Mouse (Mus musculus) retina, postnatal 7 days (tissue): ENCODE measurements around the gene Scaf1.

Source experiments
- DNase-seq: peaks from one replicate; pipeline ENCODE4 v3.0.0-alpha.2; 2012; ENCODE audit warnings: low read depth, low spot score

The Scaf1 gene

DNA sequence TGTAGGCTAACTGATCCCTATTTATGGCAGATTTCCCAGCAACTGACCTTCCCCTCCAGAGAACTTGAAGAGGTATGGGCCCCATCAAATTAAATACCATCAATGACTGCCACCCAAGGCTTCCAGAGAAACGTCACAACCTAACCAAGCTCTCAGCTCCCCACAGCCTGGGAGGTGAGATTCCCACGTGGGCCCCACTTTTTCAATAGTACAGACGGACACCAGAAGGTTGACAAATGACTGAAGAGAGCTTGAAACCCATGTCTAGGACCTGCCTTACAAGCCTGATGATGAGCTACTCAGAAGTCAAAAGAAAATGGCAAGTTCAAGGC is 31.4 kb downstream of the Scaf1 start:
- DNase-seq: no peak

DNA sequence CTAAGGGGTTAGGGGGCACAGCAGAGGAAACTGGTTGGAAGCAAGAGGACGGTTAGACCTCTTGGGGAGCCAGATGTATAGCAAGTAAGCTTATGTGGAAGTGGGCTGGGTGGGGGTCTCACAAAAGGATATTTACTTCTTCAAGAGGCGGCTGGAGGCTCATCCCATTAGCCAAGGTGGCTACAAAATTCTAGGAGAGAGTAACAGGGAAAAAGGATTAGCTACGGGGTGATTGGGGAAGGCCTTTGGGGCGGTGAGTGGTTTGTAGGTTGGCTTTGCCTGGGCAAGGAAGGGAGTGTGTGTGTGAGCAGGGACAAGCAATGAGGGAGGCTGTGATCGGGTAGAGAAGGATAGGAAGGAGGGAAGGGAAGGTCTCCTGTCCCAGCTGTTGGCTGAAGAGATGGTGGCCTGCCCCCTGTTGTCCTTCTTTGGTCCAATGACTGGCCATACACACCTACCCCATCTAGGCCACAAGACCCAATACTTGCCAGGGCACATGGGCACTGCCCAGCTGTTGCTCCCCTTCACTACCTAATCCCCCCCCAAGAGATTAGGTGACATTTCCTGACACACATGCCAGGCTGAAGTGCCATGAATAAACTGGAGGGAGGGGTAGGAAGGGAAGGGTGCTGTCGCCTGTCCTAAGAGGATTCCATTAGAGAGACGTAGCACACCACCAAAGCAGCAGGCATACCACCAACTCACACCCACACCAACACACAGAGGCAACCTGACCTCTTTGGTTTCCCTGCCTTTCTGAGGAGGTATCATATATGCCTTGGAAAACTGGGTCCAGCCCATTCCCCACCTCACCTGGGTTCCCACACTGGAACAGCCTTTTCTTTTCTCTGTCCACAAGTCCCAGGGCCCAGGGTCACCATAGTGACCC is 32.0 kb downstream of the Scaf1 start:
- DNase-seq: no peak

DNA sequence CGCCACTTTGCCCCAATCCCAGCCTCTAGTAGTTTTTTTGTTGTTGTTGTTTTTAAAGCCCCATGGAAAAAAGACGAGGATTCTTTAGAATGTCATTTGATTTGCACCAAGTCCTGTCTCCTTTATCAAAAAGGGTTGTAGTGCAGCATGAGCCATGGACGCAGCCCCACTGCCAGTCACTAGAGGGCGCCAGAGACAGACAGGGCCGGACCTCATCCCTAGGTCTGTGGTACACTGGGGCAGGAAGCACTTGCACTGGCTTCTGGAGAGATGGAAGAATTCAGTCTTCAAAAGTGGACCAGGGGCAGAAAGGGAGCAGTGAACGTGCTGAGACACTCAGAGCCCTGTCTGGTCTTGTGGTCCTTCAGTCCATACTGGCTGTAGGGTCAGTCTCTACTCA is 33.1 kb downstream of the Scaf1 start:
- DNase-seq: peak; percentile 56

DNA sequence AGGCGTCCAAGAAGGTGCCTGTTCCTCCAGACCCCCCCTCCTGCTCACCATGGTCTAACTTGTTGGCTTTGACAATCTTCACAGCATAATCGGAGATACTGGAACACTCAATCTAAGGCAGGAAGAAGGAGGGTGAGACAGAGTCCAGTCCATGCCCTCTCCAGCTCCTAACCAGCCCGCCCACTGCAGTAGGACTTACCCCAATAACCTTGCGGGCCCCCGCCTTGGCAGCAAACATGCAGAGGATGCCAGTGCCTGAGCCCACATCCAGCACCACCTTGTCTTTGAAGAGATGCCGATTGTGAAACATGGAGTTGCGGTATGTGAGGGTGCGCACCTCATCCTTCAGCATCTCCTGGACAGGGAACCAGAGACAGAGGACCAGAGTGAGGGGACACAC is 34.6 kb downstream of the Scaf1 start:
- no peak for DNase-seq

DNA sequence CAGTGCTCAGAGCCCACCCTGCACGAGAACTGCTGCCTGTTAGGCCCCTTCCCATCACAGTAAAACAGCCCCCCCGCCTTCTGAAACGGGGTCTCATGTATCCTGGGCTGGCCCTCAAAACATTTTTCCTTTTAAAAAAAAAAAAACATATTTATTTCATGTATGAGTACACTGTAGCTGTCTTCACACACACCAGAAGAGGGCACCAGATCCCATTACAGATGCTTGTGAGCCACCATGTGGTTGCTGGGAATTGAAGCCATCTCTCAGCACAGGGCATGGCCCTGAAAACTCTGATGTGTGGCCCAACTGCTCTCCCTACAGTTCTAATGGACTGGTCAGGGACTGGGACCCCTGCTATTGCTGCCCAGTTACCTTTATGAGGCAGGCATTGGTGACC is 37.9 kb downstream of the Scaf1 start:
- DNase-seq: no peak

DNA sequence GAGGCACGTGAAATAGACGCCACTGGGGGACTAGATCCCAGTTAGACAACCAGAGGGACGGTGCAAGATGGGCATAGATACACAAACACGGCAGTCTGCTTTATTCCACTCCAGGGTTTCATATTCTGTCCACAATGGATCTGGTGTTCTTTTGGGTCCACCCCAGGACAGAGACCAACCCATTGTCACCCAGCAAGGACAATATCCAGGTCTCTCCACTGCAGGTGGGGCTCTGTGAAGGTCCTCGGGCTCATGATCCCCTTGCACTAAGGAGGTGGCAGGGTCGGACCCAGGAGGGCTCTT is 41.1 kb downstream of the Scaf1 start:
- DNase-seq: no peak

DNA sequence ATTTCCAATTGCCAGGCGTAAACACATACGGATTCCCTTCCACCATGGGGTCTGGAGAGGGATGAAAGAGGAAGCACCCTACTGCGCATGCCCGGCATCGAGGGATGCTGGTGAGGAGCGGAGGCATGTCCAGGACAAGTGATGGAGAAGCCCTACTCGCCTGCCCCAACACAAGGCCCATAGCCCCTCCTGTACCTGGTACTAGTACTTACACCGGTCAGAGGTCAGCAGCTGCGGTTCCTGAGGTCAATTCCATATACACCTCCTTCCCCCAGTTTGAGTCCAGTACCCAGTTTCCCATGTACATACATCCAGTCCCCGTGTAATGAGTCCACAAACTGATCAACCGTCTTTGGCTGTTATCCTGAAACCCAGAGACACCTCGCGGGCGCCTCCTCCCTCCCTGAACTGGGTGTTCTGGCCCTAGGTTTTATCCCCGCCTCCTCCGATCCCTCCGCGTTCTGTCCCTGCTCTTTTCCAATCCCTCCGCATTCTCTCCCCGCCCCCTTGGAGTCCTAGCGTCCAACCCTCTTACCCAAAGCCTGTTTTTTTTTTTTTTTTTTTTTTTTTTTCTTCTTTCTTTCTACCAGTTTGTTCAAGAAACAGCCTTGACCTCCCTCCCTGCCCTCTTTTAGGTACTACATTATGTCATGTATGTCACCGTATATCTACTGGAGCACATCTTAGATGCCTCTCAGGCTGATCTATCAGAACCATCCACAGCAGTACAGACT is 41.6 kb downstream of the Scaf1 start, which contains the start of gene Cpt1c:
TSS of gene Cpt1c (minus strand) at position 469 of the 734 bp plus-strand sequence.
- peak; percentile 71 for DNase-seq

DNA sequence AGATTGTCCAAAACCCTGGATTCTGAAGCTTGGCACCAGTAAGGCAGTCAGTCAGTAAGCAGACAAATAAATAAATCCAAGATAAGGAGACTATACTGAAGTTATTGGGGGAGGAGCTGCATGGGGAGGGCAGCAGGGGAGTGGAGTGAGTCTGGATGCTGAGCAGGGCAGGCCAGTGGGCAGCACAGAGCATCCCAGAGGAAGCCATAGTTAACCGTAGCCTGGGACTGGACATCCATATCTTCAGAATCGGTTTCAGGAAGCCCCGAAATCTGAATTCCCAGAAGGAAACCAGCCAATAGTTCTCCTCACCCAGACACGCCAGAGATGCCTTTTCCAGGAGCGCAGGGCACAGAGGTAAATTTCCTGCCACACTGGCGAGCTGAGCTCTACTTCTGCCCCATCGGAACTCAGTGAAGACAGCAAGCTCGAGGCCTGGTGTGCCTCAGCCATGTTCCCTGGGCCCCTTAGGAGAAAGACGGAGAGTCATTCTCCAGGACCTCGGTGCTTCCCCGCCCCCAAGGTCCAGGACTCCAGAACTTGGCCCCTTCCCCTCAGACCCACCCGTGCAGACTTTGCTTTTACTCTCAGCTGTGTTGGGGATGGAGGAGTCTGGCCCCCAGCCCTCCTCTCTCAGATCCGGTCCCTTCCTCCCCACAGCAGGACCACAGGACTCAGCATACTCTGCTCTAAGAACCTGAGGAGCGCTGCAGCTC is 42.6 kb downstream of the Scaf1 start:
- no peak for DNase-seq

DNA sequence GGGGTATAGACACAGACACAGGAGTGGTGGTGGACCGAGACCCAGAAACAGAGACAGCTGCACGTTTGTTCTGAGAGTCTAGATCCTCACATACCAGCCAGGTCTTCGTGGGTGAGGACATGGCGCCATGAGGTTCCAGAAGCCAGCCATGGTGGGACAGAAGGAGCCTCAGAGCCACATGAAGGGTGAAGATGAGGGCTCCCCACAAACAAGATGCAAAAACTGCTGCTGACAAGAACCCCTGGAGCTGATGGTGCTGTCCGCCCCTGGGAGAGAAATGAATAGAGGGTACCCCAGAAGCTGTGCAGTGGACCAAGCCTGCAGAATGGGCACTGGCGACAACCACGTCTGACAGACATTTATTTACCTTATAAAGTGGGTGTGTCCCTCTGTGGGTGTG is 45.0 kb downstream of the Scaf1 start:
- DNase-seq: no peak

DNA sequence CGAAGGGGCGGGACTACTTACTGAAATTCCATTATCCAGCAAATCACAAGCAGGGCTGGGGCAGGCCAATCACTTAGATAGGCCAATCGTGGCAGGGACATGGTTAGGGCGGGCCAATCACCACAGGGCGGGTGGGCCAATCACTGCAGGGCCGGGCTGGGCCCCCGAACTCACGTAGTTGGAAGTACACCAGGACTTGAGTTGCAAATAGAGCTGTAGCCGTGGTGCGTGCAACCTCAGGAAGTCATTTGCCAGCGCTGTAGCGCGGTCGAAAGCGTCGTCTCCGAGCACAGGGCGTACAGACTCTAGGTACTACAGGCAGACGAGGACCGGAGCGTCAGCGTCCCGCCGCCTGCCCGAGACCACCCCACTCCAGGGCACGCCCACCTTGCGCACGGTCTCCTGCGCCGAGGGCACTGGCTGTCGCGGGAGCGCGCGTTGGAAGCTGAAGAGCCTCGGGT is 45.9 kb downstream of the Scaf1 start:
- peak; percentile 67 for DNase-seq

DNA sequence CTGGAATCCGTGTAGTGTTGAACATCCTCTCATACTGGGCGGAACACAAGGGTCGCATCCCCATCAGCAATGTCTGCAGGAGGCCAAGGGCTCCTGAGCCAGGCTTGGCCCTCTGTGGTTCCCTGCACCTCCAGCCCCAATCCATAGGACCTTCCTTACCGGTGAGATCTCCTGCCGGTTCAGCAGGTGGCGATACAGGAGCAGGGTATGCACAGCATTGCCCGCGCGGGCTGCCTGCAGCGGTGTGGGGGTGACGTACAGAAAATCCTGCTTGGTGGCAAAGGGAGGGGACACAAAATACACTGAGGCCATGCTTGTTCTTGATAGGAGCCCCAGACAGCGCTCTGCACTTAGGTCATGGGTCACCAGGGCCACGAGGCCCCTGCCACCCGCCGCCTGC is 49.5 kb downstream of the Scaf1 start:
- no peak for DNase-seq

DNA sequence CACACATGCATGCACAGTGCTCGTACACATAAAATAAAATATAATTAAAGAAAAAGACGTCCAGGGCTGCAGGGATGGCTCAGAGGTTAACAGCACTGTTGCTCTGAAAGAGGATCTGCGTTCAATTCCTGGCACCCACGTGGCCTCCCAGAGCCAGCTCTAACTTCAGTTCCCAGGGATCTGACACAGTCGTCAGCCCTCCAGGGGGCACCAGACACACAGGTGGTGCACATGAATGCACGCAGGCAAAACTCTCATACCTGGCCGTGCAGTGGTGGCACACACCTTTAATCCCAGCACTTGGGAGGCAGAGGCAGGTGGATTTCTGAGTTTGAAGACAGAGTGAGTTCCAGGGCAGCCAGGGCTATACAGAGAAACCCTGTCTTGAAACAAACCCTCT is 50.2 kb downstream of the Scaf1 start:
- no peak for DNase-seq

DNA sequence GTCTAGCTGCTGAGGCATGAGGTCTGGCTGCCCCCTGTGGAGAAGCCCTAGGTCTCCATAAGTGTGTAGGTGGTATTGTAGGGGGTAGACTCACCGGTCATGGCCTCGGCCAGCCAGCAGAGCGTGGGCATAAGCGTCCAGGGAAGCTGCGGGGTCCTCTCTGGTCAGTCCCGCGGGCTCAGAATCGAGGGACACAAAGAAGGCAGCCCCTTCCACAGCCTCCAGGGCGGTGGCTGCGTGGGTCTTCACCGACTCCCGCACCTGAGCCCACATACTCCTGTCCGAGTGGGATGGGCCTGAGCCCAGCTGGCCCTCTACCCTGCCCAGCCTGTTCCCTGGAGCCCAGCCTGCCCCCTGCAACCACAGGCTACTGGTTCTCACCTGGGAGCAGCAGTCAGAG is 51.2 kb downstream of the Scaf1 start:
- no peak for DNase-seq

DNA sequence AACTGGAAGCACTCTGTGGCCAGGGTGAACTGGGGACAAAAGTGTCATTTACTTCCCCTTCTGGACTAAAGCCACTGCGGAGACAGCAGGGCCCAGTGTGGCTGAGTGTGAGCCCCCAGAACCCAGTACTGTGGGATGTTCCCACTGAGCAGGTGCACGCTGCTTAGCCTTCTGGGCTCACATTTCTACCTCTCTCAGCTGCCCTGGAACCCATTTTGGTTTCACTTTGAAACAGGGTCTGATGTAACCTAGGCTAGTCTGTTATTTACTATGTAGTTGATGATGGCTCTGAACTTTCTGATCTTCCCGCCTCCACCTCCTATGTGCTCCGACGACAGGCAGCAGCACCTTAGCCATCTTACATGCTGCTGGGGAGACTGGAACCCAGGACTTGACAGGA is 53.3 kb downstream of the Scaf1 start:
- DNase-seq: no peak

DNA sequence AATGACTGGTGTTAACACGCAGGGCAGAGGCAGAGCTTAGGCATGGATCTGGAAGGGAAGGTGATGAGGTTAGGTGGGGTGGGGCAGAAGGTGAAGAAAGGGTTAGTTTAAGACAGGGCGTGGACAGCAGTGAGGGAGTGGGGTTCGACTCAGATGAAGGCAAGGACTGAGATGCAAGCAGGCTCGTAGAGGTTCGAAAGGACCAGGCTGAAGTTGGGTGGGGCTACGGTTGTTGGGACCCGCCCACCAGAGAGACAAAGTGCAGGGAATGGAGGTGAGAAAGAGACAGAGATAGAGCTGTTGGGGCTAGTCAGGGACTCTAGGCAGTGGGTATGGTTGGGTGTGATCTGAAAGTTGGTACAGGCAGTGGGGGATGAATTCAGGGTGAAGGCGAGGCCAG is 53.8 kb downstream of the Scaf1 start:
- DNase-seq: no peak

DNA sequence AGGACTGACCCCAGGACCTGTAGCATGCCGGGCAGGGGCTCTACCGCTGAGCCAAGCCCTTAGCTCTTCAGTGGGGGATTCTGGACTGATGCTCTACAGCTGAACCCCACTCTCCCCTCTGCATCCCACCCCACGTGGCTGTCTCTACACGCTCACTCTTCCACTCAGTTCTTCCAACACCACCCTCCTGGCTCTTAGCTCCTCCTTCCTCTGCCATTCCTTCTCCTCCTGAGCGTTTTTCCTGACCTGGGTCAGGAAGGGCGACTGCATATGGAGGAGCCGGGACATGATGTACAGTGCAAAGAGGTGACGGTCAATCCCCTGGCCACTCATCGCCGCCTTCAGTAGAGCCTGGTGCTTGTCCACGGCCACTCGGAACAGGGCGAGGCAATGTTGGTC is 55.7 kb downstream of the Scaf1 start:
- DNase-seq: no peak

DNA sequence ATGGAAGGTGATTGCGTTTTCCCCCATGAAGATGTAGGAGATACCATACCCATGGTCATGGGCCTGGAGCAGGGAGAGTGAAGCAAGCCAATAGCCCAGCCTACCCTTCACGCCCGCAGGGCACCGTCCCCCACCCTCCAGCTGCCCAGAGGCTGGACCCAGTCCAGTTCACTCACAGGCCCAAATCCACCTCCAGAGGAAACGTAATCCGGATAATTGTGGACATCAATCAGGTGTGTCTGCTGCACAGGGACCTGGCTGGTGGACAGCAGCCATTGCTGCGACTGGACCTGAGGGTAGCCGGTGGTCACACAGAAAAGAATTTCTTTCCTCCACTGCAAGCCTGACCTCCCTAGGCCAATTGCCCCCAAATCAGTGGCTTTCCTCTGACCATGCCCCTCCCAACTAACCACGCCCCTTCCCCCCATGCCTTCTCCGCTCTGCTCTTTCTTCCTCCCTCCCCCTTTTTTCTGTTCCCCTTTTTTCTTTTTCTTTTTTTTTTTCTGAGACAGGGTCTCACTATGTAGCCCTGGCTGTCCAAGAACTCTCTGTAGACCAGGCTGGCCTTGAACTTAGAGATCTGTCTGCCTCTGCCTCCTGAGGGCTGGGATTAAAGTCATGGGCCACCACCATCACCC is 56.2 kb downstream of the Scaf1 start:
- DNase-seq: no peak

DNA sequence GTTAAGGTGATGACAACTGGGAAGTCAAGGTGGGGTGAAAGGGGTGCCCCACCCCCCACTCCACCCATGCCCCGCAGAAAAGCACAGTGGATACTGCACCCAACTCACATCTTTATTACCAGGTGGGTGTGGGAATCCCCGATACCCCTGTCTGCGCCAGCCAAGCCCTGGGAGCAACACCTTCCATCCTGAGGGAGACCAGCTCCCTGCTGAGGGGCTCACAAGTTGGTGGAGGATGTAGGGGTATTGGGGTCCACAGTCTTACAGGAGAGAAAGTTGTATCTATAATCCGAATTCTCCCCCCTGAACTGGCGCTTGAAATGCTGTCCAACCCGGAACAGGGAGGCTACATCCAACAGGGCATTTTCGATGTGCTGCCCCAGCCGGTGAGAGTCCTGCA is 56.9 kb downstream of the Scaf1 start:
- no peak for DNase-seq

DNA sequence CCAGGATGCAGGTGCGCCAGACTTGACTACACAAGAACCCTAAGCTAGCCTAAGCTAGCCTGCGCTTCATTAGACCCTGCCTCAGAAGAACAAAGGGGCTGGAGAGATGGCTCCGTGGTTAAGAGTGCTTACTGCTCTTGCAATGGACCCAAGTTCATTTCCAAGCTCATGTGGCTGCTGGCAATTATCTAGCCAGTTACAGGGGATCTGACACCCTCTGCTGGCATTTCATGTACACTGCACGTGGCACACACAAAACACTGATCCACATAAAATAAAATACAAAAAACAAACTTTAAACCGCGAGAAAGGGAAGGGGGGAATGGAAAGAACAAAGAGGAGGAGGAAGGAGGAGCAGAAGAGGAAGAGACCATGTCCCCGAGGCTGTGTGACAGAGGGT is 58.0 kb downstream of the Scaf1 start:
- no peak for DNase-seq

DNA sequence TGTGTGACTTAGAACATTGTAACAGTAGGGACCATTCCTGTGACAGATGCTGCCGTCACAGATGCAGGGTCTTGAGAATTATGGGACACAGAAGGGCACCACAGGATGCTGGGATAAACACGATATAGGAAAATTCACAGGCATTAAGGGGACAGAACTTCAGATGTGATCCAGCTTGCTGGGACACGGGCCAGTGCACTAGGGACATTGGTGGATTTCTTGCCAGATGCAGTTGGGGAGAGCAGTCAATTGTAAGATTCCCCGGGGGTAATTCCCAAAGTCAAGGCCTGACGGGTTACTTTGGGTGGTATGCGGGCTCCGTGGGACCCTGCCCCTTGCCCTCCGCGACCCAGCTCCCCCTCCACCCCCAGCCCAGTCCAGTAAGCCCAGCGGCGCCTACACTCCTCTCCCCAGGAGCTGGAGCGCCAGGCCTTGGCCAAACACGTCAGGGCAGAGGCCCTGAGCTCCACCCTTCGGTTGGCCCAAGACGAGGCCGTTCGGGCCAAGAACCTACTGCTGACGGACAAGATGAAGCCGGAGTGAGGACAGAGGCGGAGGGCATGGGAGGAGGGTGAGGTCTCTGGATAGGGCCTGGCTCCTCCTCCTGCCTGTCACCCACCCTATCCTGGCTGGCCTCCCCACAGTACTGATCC is 58.9 kb downstream of the Scaf1 start:
- DNase-seq: no peak

DNA sequence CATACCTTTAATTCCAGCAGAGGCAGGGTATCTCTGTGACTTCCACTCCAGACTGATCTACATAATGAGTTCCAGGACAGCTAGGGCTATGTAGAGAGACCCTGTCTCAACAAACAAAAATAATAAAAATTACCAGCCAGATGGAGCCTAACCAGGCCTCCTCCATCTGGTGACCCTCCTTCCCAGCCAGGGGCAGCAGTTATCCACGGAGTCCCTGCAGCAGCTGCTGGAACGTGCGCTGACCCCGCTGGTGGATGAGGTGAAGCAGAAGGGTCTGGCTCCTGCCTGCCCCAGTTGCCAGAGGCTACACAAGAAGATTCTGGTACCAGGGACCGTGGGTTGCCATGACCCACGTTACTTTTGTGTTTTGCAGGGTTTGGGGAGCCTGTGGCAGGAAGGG is 59.9 kb downstream of the Scaf1 start:
- no peak for DNase-seq

DNA sequence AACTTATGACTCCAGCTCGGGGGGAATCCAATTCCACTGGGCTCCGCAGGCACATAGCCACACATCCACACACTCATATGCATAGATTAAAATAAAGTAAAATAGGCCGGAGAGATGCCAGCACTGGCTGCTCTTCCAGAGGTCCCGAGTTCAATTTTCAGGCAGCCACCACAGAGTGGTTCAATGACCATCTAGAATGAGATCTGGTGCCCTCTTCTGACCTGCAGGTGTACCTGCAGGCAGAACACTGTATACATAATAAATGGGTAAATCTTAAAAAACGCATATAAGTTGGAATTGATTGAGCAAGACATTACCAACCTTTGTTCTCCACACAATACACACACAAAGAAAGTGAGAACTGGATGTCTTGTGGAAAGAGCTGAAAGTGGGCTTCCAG is 60.5 kb downstream of the Scaf1 start:
- no peak for DNase-seq
